Mouse (Mus musculus) MEL (cell line): ENCODE data around the gene Rgs5. TPM values are rescaled to one million over a fixed set of nuclear protein-coding genes. Genes with fewer than 3 reads are reported as not detected.

Source experiments
- DNase-seq: peaks from one replicate; pipeline ENCODE4 v3.0.0; 2011; ENCODE audit warnings: low read depth, low spot score
- H3K27ac ChIP-seq: 2 replicates; pipeline ENCODE4 v1.5.1; 2012; ENCODE audit warnings: low read depth, mild to moderate bottlenecking, control low read depth, low read length, moderate library complexity; ENCODE audit not compliant: control insufficient read depth
- H3K27me3 ChIP-seq, 2 experiments: fragments of 150-350 bp in 1 of 2; sonication (generic) in 1 of 2; 2 replicates each; pipeline ENCODE4 v1.6.1; 2012; ENCODE audit warnings: low read length in 2 of 2, mild to moderate bottlenecking in 2 of 2, improper control_type of control experiment in 1 of 2, moderate library complexity in 1 of 2; ENCODE audit not compliant: insufficient read depth in 2 of 2, control insufficient read depth in 1 of 2
- H3K36me3 ChIP-seq, 2 experiments: 2 replicates each; pipeline ENCODE4 v1.6.1; 2012 to 2014; ENCODE audit warnings: low read length in 2 of 2, improper control_type of control experiment in 1 of 2, inconsistent platforms in 1 of 2, mild to moderate bottlenecking in 1 of 2; ENCODE audit not compliant: insufficient read depth in 2 of 2, control insufficient read depth in 1 of 2
- H3K4me1 ChIP-seq, 2 experiments: fragments of 150-350 bp in 1 of 2; sonication (generic) in 1 of 2; 2 replicates each; pipeline ENCODE4 v1.6.1; 2012; ENCODE audit warnings: low read length in 2 of 2, improper control_type of control experiment in 1 of 2, mild to moderate bottlenecking in 1 of 2; ENCODE audit not compliant: insufficient read depth in 2 of 2, control insufficient read depth in 1 of 2
- H3K4me3 ChIP-seq, 2 experiments: fragments of 150-350 bp in 1 of 2; sonication (generic) in 1 of 2; 2 replicates each; pipeline ENCODE4 v1.5.1; 2012; ENCODE audit warnings: low read depth in 2 of 2, low read length in 2 of 2, mild to moderate bottlenecking in 2 of 2, moderate library complexity in 2 of 2, control low read depth in 1 of 2, improper control_type of control experiment in 1 of 2; ENCODE audit not compliant: control insufficient read depth in 1 of 2, insufficient read depth in 1 of 2
- H3K79me2 ChIP-seq: 2 replicates; pipeline ENCODE4 v1.6.1; 2012; ENCODE audit warnings: mild to moderate bottlenecking, low read length, moderate library complexity; ENCODE audit not compliant: control insufficient read depth, poor library complexity, insufficient read depth
- H3K9ac ChIP-seq: 2 replicates; pipeline ENCODE4 v1.6.1; 2012; ENCODE audit warnings: low read depth, mild to moderate bottlenecking, control low read depth, low read length, moderate library complexity; ENCODE audit not compliant: control insufficient read depth, poor library complexity, severe bottlenecking
- H3K9me3 ChIP-seq: fragments of 150-350 bp; sonication (generic); replicated peaks from 2 replicates; pipeline ENCODE4 v1.6.1; 2012; ENCODE audit warnings: mild to moderate bottlenecking, low read length, improper control_type of control experiment, moderate library complexity; ENCODE audit not compliant: insufficient read depth
- CHD2 ChIP-seq: IDR thresholded peaks from 2 replicates; pipeline ENCODE4 v1.6.1; 2011; ENCODE audit warnings: low read length, improper control_type of control experiment
- CTCF ChIP-seq, 3 experiments: IDR thresholded peaks in 2 of 3; conservative IDR thresholded peaks in 1 of 3; 2 replicates each; pipeline ENCODE4 v1.5.1; 2011 to 2012; ENCODE audit warnings: low read length in 3 of 3, low read depth in 2 of 3, mild to moderate bottlenecking in 2 of 3, improper control_type of control experiment in 1 of 3, inconsistent platforms in 1 of 3, mixed read lengths in 1 of 3, moderate library complexity in 1 of 3; ENCODE audit not compliant: control insufficient read depth in 1 of 3, insufficient read depth in 1 of 3, poor library complexity in 1 of 3, severe bottlenecking in 1 of 3
- ELF1 ChIP-seq: IDR thresholded peaks from 2 replicates; pipeline ENCODE4 v1.6.1; 2014; ENCODE audit warnings: low read depth, mild to moderate bottlenecking, inconsistent platforms, low read length, improper control_type of control experiment, moderate library complexity
- ETS1 ChIP-seq: IDR thresholded peaks from 2 replicates; pipeline ENCODE4 v1.6.1; 2012; ENCODE audit warnings: low read depth, mild to moderate bottlenecking, inconsistent platforms, low read length, improper control_type of control experiment, moderate library complexity
- GABPA ChIP-seq: IDR thresholded peaks from 2 replicates; pipeline ENCODE4 v1.6.1; 2012; ENCODE audit warnings: low read depth, mild to moderate bottlenecking, inconsistent platforms, low read length, improper control_type of control experiment, moderate library complexity
- HCFC1 ChIP-seq: IDR thresholded peaks from 2 replicates; pipeline ENCODE4 v1.6.1; 2012; ENCODE audit warnings: low read depth, mild to moderate bottlenecking, inconsistent platforms, low read length, improper control_type of control experiment, moderate library complexity
- JUND ChIP-seq: IDR thresholded peaks from 2 replicates; pipeline ENCODE4 v1.6.1; 2011; ENCODE audit warnings: low read depth, mild to moderate bottlenecking, improper control_type of control experiment, low read length
- MAX ChIP-seq: IDR thresholded peaks from 2 replicates; pipeline ENCODE4 v1.6.1; 2011; ENCODE audit warnings: low read length, improper control_type of control experiment
- MEF2A ChIP-seq: IDR thresholded peaks from 2 replicates; pipeline ENCODE4 v1.6.1; 2014; ENCODE audit warnings: low read depth, mild to moderate bottlenecking, inconsistent platforms, low read length, improper control_type of control experiment; ENCODE audit not compliant: poor library complexity, insufficient replicate concordance, severe bottlenecking; ENCODE audit errors: extremely low read depth
- MXI1 ChIP-seq: IDR thresholded peaks from 2 replicates; pipeline ENCODE4 v1.6.1; 2011; ENCODE audit warnings: mild to moderate bottlenecking, low read depth, low read length, improper control_type of control experiment
- MYB ChIP-seq: IDR thresholded peaks from 2 replicates; pipeline ENCODE4 v1.6.1; 2011; ENCODE audit warnings: mild to moderate bottlenecking, low read depth, low read length, improper control_type of control experiment
- MYC ChIP-seq: IDR thresholded peaks from 2 replicates; pipeline ENCODE4 v1.6.1; 2011; ENCODE audit warnings: low read depth, mild to moderate bottlenecking, low read length, improper control_type of control experiment, moderate library complexity
- NELFE ChIP-seq: IDR thresholded peaks from 2 replicates; pipeline ENCODE4 v1.6.1; 2011; ENCODE audit warnings: low read depth, low read length, improper control_type of control experiment
- POLR2AphosphoS2 ChIP-seq: IDR thresholded peaks from 2 replicates; pipeline ENCODE4 v1.6.1; 2011; ENCODE audit warnings: low read length, improper control_type of control experiment
- POLR2AphosphoS5 ChIP-seq: IDR thresholded peaks from 2 replicates; pipeline ENCODE4 v1.6.1; 2012; ENCODE audit warnings: low read depth, borderline replicate concordance, mild to moderate bottlenecking, inconsistent platforms, low read length, moderate library complexity, mixed read lengths
- RAD21 ChIP-seq: IDR thresholded peaks from 2 replicates; pipeline ENCODE4 v1.6.1; 2011; ENCODE audit warnings: mild to moderate bottlenecking, low read depth, low read length, improper control_type of control experiment
- TAL1 ChIP-seq: IDR thresholded peaks from 2 replicates; pipeline ENCODE4 v1.6.1; 2012; ENCODE audit warnings: mild to moderate bottlenecking, inconsistent platforms, low read length, moderate library complexity, mixed read lengths
- UBTF ChIP-seq: IDR thresholded peaks from 2 replicates; pipeline ENCODE4 v1.6.1; 2012; ENCODE audit warnings: low read depth, mild to moderate bottlenecking, inconsistent platforms, low read length, improper control_type of control experiment, moderate library complexity, borderline replicate concordance; ENCODE audit not compliant: insufficient read depth
- USF2 ChIP-seq, 2 experiments: IDR thresholded peaks; 2 replicates each; pipeline ENCODE4 v1.6.1; 2011 to 2012; ENCODE audit warnings: improper control_type of control experiment in 2 of 2, low read length in 2 of 2, borderline replicate concordance in 1 of 2, inconsistent platforms in 1 of 2, low read depth in 1 of 2, mild to moderate bottlenecking in 1 of 2; ENCODE audit not compliant: insufficient read depth in 1 of 2
- ZC3H11A ChIP-seq: IDR thresholded peaks from 2 replicates; pipeline ENCODE4 v1.6.1; 2012; ENCODE audit warnings: low read depth, mild to moderate bottlenecking, inconsistent platforms, low read length, improper control_type of control experiment
- ZKSCAN1 ChIP-seq: IDR thresholded peaks from 2 replicates; pipeline ENCODE4 v1.6.1; 2012; ENCODE audit warnings: low read depth, mild to moderate bottlenecking, inconsistent platforms, low read length, improper control_type of control experiment, moderate library complexity
- ZNF384 ChIP-seq: IDR thresholded peaks from 2 replicates; pipeline ENCODE4 v1.6.1; 2012; ENCODE audit warnings: low read depth, mild to moderate bottlenecking, inconsistent platforms, low read length, improper control_type of control experiment
- polyA plus RNA-seq, 2 experiments: library from polyadenylated mRNA; stranded (reverse) in 1 of 2; unstranded in 1 of 2; fragments of >175 nt in 1 of 2; fragments of >200 nt in 1 of 2; gene quantifications; 2 replicates each; pipeline versions ENCODE4 v1.2.1 to v1.2.4; 2012; ENCODE audit warnings: low replicate concordance in 2 of 2, low read depth in 1 of 2; ENCODE audit not compliant: insufficient read length in 2 of 2, insufficient read depth in 1 of 2, missing spikeins in 1 of 2
- total RNA-seq: library from RNA; depleted of rRNA; stranded (reverse); fragments of 300-350 nt; gene quantifications from 2 replicates; pipeline ENCODE4 v1.2.3, GENCODE M21; 2012

The Rgs5 gene
- total and polyA plus RNA-seq, 3 experiments = not detected

DNA sequence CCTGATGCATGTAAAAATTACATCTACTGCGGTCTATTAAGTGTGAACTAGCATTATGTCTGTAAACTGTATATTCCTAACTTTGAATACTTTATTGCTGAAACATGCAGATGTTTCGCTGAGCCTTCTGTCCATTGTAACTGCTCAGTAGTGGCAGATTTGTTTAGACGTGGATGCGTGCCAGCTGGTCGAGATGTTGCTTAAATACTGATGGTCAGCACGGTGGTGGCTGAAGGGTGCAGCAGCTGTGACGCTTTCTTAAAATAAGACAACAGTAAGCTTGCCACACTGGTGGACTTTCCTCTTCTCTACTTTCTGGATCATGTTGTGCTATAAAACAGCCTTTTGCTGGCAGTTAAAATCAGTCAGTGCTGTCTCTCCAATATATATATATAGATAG lies 25.6 kb upstream of the Rgs5 start:
- Histone ChIP-seq H3K27ac (no peak overlapping the region), H3K4me3 (no peak overlapping the region), H3K79me2 (no peaks in the 10 kb centered on the region), H3K36me3 (no peaks in the 10 kb centered on the region), H3K9me3 (no peaks in the 10 kb centered on the region), H3K9ac (no peak overlapping the region), H3K4me1 (no peaks in the 10 kb centered on the region), H3K27me3 (no peaks in the 10 kb centered on the region)
- TF ChIP-seq POLR2AphosphoS5 (no peak), RAD21 (no peak), CHD2 (no peak)
- DNase-seq = no peak

DNA sequence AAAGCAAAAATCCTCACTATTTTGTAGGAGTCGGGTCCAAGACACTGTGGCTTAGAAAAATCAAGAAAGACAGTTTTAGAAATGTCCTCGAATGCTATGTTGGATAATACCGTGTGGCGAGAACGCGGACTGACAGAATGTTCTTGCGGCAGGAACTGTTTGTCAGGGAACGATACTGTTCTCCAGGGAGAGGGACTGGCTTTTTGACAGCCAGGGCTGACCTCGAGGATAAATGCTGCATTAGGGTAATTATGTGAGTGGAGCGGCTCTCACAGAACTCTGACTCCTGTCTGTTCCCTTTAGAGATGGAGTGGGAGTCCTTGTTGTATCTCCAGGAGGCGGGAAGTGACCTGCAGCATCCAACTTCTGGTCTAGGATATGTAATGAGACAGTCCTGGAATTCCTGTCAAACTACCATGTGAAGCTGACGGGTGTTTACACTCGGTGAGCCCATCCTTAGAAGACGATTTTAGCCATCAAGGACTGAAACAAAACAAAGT lies 18.0 kb upstream of the Rgs5 start:
- no peak for TF ChIP-seq ZKSCAN1
- TF ChIP-seq MYB = no peak
- TF ChIP-seq TAL1 = no peak
- no peak for TF ChIP-seq ZNF384
- TF ChIP-seq UBTF = no peak
- H3K36me3 ChIP-seq = no peaks in the 10 kb centered on the region

GRCm38 (mm10) chr1:169644884-169645653 lies 10.2 kb upstream of the Rgs5 start:
- H3K36me3 ChIP-seq = no peaks in the 10 kb centered on the region
- no peaks in the 10 kb centered on the region for H3K4me1 ChIP-seq
- no peak for DNase-seq
- no peak overlapping the region for H3K27ac ChIP-seq
- H3K9ac ChIP-seq = no peak overlapping the region
- TF ChIP-seq POLR2AphosphoS2 (no peak), TAL1 (no peak), GABPA (no peak), MXI1 (no peak), CTCF (IDR thresholded peaks at IDR 0.05 in 2 of 3, conservative IDR thresholded peaks at IDR 0.05 in 1 of 3; ENCODE audit: control insufficient read depth in 1 of 3, insufficient read depth in 1 of 3, low read depth in 2 of 3, low read length in 3 of 3, poor library complexity in 1 of 3, severe bottlenecking in 1 of 3) (no peak), JUND (no peak), ETS1 (no peak), MYC (no peak), HCFC1 (no peak), USF2 (IDR thresholded peaks at IDR 0.05; ENCODE audit: borderline replicate concordance in 1 of 2, insufficient read depth in 1 of 2, low read depth in 1 of 2, low read length in 2 of 2) (no peak), MEF2A (no peak), ZC3H11A (no peak), MAX (no peak), POLR2AphosphoS5 (no peak), NELFE (no peak), ZKSCAN1 (no peak), ELF1 (no peak)
- H3K9me3 ChIP-seq = no peaks in the 10 kb centered on the region
- no peak overlapping the region for H3K4me3 ChIP-seq
- no peaks in the 10 kb centered on the region for H3K79me2 ChIP-seq
- no peaks in the 10 kb centered on the region for H3K27me3 ChIP-seq

More for the DNA sequence above, 18.0 kb upstream of the Rgs5 start:
- no peak for DNase-seq
- Histone ChIP-seq H3K9me3 (no peaks in the 10 kb centered on the region), H3K27ac (no peak overlapping the region), H3K27me3 (no peaks in the 10 kb centered on the region), H3K79me2 (no peaks in the 10 kb centered on the region), H3K4me3 (no peak overlapping the region), H3K4me1 (no peaks in the 10 kb centered on the region), H3K9ac (no peak overlapping the region)
